Mouse (Mus musculus) embryonic fibroblast, embryonic 13.5 days (primary cell): ENCODE measurements around the gene Pigz.

Experiments
- CTCF ChIP-seq: IDR thresholded peaks from 2 replicates; pipeline ENCODE4 v1.5.1; 2011; ENCODE audit warnings: mild to moderate bottlenecking, control low read depth, low read length, moderate library complexity, borderline replicate concordance; ENCODE audit not compliant: insufficient read depth
- POLR2A ChIP-seq: IDR thresholded peaks from 2 replicates; pipeline ENCODE4 v1.6.1; 2011; ENCODE audit warnings: low read depth, mild to moderate bottlenecking, control low read depth, low read length, moderate library complexity

- TF ChIP-seq CTCF (no peak), POLR2A (no peak)
Measured at GRCm38 (mm10) chr16:31917776-31918175, 15.9 kb upstream of the Pigz start.
